Mouse (Mus musculus) splenic B cell, adult 2 months (primary cell): Measurements from ENCODE around the gene Capza1.

ENCODE experiments used
- DNase-seq: peaks from one replicate; pipeline ENCODE4 v3.0.0-alpha.2; 2011; ENCODE audit warnings: low read depth, low spot score
- H3K27me3 ChIP-seq: 2 replicates; pipeline ENCODE4 v1.6.1; 2012; ENCODE audit warnings: mild to moderate bottlenecking, low read length, moderate library complexity, mixed read lengths; ENCODE audit not compliant: control insufficient read depth, poor library complexity, insufficient read depth, severe bottlenecking
- H3K36me3 ChIP-seq: 2 replicates; pipeline ENCODE4 v1.6.1; 2012; ENCODE audit warnings: mild to moderate bottlenecking, low read length, moderate library complexity, mixed read lengths; ENCODE audit not compliant: control insufficient read depth, poor library complexity, insufficient read depth, severe bottlenecking

Gene Capza1

GRCm38 (mm10) chr3:104788561-104789311 lies 75.6 kb downstream of the Capza1 start:
- DNase-seq: peak; percentile 47
- H3K27me3 ChIP-seq: no peaks in the 10 kb centered on the region

GRCm38 (mm10) chr3:104788075-104788474 lies 76.2 kb downstream of the Capza1 start, which contains the start of gene Rhoc:
Gene Rhoc, plus strand, starts transcription at chr3:104788375.
- DNase-seq: no peak
- Histone ChIP-seq H3K27me3 (no peaks in the 10 kb centered on the region), H3K36me3 (peaks cover 2% of the 10 kb centered on the region; the same call in 1 of the 2 replicates)

More at GRCm38 (mm10) chr3:104788561-104789311, 75.6 kb downstream of the Capza1 start:
- H3K36me3 ChIP-seq: peaks cover 2% of the 10 kb centered on the region; the same call in 1 of the 2 replicates

GRCm38 (mm10) chr3:104785284-104785683 lies 79.0 kb downstream of the Capza1 start:
- no peak for DNase-seq
- Histone ChIP-seq H3K36me3 (no peaks in the 10 kb centered on the region), H3K27me3 (no peaks in the 10 kb centered on the region; the same call in 1 of the 2 replicates)

GRCm38 (mm10) chr3:104783971-104784500 lies 80.3 kb downstream of the Capza1 start:
- no peak for DNase-seq
- Histone ChIP-seq H3K27me3 (no peaks in the 10 kb centered on the region; the same call in 1 of the 2 replicates), H3K36me3 (no peaks in the 10 kb centered on the region)

- DNase-seq: peak; percentile 30
- no peaks in the 10 kb centered on the region for H3K36me3 ChIP-seq
- no peaks in the 10 kb centered on the region; the same call in 1 of the 2 replicates for H3K27me3 ChIP-seq
Measured at GRCm38 (mm10) chr3:104782061-104782681, 82.1 kb downstream of the Capza1 start.

GRCm38 (mm10) chr3:104781471-104781903 lies 82.8 kb downstream of the Capza1 start, which contains the start of gene Fam19a3:
Gene Fam19a3, minus strand, starts transcription at chr3:104781840.
- Histone ChIP-seq H3K36me3 (no peaks in the 10 kb centered on the region), H3K27me3 (no peaks in the 10 kb centered on the region; the same call in none of the 2 replicates)
- DNase-seq: peak; percentile 31

- peak; percentile 51 for DNase-seq
- Histone ChIP-seq H3K27me3 (no peaks in the 10 kb centered on the region; the same call in none of the 2 replicates), H3K36me3 (no peaks in the 10 kb centered on the region)
Measured at GRCm38 (mm10) chr3:104780561-104781420, 83.5 kb downstream of the Capza1 start, which contains the start of gene Ppm1j. Gene Ppm1j, plus strand, starts transcription at chr3:104781056.

- DNase-seq: peak; percentile 75
- Histone ChIP-seq H3K27me3 (no peaks in the 10 kb centered on the region; the same call in none of the 2 replicates), H3K36me3 (no peaks in the 10 kb centered on the region)
Measured at GRCm38 (mm10) chr3:104779949-104780348, 84.4 kb downstream of the Capza1 start.

GRCm38 (mm10) chr3:104777342-104777741 lies 87.0 kb downstream of the Capza1 start:
- H3K27me3 ChIP-seq: no peaks in the 10 kb centered on the region; the same call in none of the 2 replicates
- DNase-seq: peak; percentile 37
- H3K36me3 ChIP-seq: no peaks in the 10 kb centered on the region

- Histone ChIP-seq H3K27me3 (no peaks in the 10 kb centered on the region; the same call in 1 of the 2 replicates), H3K36me3 (no peaks in the 10 kb centered on the region)
- DNase-seq: no peak
Measured at GRCm38 (mm10) chr3:104773301-104773700, 91.0 kb downstream of the Capza1 start.
